Mouse (Mus musculus) cerebellum, adult (tissue): ENCODE measurements around the gene Nhp2.
"Not testable (repeated sequence)": the region's sequence is repeated elsewhere in the genome, so short reads cannot be mapped to it uniquely, and the experiment has no call there.

Experiments
- ATAC-seq: cut with Nextera tagmentation; 2 replicates; pipeline ENCODE4 v1.9.2; 2017; ENCODE audit warnings: mild to moderate bottlenecking, moderate library complexity, mixed read lengths; ENCODE audit not compliant: insufficient number of reproducible peaks, low FRiP score, low TSS enrichment

Nhp2 gene

GRCm38 (mm10) chr11:51605602-51606446 lies 13.7 kb upstream of the Nhp2 start:
- ATAC-seq, result peak; percentile 27

GRCm38 (mm10) chr11:51606447-51607095 lies 13.0 kb upstream of the Nhp2 start, which contains the start of gene Hnrnpab:
Hnrnpab (minus strand) TSS chr11:51606847.
- ATAC-seq, result peak; percentile 97

- no peak for ATAC-seq
These were observed 12.3 kb upstream of the Nhp2 start for GRCm38 (mm10) chr11:51607096-51607738.

- no peak for ATAC-seq
These were observed 10.1 kb upstream of the Nhp2 start for GRCm38 (mm10) chr11:51609266-51609909.

GRCm38 (mm10) chr11:51609940-51610339 lies 9.6 kb upstream of the Nhp2 start:
- ATAC-seq, result not testable (repeated sequence)

- no peak for ATAC-seq
These were observed 5.3 kb upstream of the Nhp2 start for GRCm38 (mm10) chr11:51614256-51614655.

GRCm38 (mm10) chr11:51615129-51615528 lies 4.4 kb upstream of the Nhp2 start:
- no peak for ATAC-seq

GRCm38 (mm10) chr11:51615601-51616000 lies 3.9 kb upstream of the Nhp2 start:
- no peak; the same call in 1 of the 2 replicates for ATAC-seq

- not testable (repeated sequence) for ATAC-seq
These were observed 3.4 kb upstream of the Nhp2 start for GRCm38 (mm10) chr11:51616113-51616512.

GRCm38 (mm10) chr11:51617693-51618092 lies 1.8 kb upstream of the Nhp2 start:
- ATAC-seq, result no peak

GRCm38 (mm10) chr11:51618894-51619408 lies 584 bp upstream of the Nhp2 start:
- 0 out of 2 replicates have a peak, but pooled peaks have one; percentile 17 for ATAC-seq

GRCm38 (mm10) chr11:51620084-51620483 lies 549 bp downstream of the Nhp2 start:
- no peak for ATAC-seq

GRCm38 (mm10) chr11:51621776-51622175 lies 2.2 kb downstream of the Nhp2 start:
- no peak for ATAC-seq

GRCm38 (mm10) chr11:51622971-51623491 lies 3.5 kb downstream of the Nhp2 start:
- no peak for ATAC-seq

GRCm38 (mm10) chr11:51625187-51625820 lies 5.8 kb downstream of the Nhp2 start:
- no peak for ATAC-seq

- ATAC-seq, result 0 out of 2 replicates have a peak, but pooled peaks have one; percentile 26
These were observed 7.9 kb downstream of the Nhp2 start for GRCm38 (mm10) chr11:51627425-51627824.

GRCm38 (mm10) chr11:51627907-51628306 lies 8.4 kb downstream of the Nhp2 start:
- no peak for ATAC-seq

- no peak for ATAC-seq
These were observed 10.2 kb downstream of the Nhp2 start for GRCm38 (mm10) chr11:51629651-51630314.

GRCm38 (mm10) chr11:51632130-51632753 lies 12.7 kb downstream of the Nhp2 start:
- ATAC-seq, result no peak
